Mouse (Mus musculus): ENCODE results near the gene Rps27l.

Gene Rps27l

GRCm38 (mm10) chr9:66980458-66980857 is 34.6 kb downstream of the Rps27l start:
- in situ Hi-C loops (cut with MboI, MseI), result no loop called here

GRCm38 (mm10) chr9:66982085-66982484 is 36.2 kb downstream of the Rps27l start:
- in situ Hi-C loops (cut with MboI, MseI), result no loop called here

- in situ Hi-C loops (cut with MboI, MseI), result loop anchor here (5.0 kb wide), 1 partner anchor 57 kb away; no protein-coding TSS in a partner anchor
These were observed 39.5 kb downstream of the Rps27l start for GRCm38 (mm10) chr9:66985377-66985776.

- in situ Hi-C loops (cut with MboI, MseI), result loop anchor here (5.0 kb wide), 1 partner anchor 54 kb away; no protein-coding TSS in a partner anchor
These were observed 42.5 kb downstream of the Rps27l start for GRCm38 (mm10) chr9:66988198-66988887.

GRCm38 (mm10) chr9:66988888-66989414 is 43.1 kb downstream of the Rps27l start:
- in situ Hi-C loops (cut with MboI, MseI), result loop anchor here (5.0 kb wide), 1 partner anchor 53 kb away; no protein-coding TSS in a partner anchor

- in situ Hi-C loops (cut with MboI, MseI), result loop anchor here (5.0 kb wide), 1 partner anchor 53 kb away; no protein-coding TSS in a partner anchor
These were observed 43.7 kb downstream of the Rps27l start for GRCm38 (mm10) chr9:66989581-66989980.

GRCm38 (mm10) chr9:66990046-66990445 is 44.2 kb downstream of the Rps27l start:
- in situ Hi-C loops (cut with MboI, MseI), result no loop called here

- in situ Hi-C loops (cut with MboI, MseI), result no loop called here
These were observed 45.3 kb downstream of the Rps27l start for GRCm38 (mm10) chr9:66991021-66991749.

GRCm38 (mm10) chr9:66991750-66992410 is 46.0 kb downstream of the Rps27l start:
- in situ Hi-C loops (cut with MboI, MseI), result no loop called here
